Mouse (Mus musculus) small intestine, adult 2 months (tissue): Measurements from ENCODE around the gene Arhgap17.

Experiments
- CTCF ChIP-seq: fragments of 200-500 bp; IDR thresholded peaks from 2 replicates; pipeline ENCODE4 v1.5.1; 2012; ENCODE audit warnings: low read depth, mild to moderate bottlenecking, control low read depth, inconsistent platforms, low read length, moderate library complexity, mixed read lengths; ENCODE audit not compliant: insufficient replicate concordance, insufficient read length; ENCODE audit errors: extremely low read depth
- POLR2A ChIP-seq: fragments of 200-500 bp; IDR thresholded peaks from 2 replicates; pipeline ENCODE4 v1.6.1; 2012; ENCODE audit warnings: low read depth, mild to moderate bottlenecking, control low read depth, inconsistent platforms, low read length, moderate library complexity

GRCm38 (mm10) chr7:123349813-123350212, 19.9 kb downstream of the Arhgap17 start:
- TF ChIP-seq POLR2A (no peak), CTCF (no peak)
